Mouse (Mus musculus): Measurements from ENCODE around the gene Cacna1b. TPM values are rescaled to one million over a fixed set of nuclear protein-coding genes. Genes with fewer than 3 reads are reported as not detected.
A peak's percentile ranks its signal among the peaks of the same experiment; 100 is the strongest.

Gene Cacna1b
- polyA plus RNA-seq, 1 experiment from 2014 or later: 8.7 TPM

GRCm38 (mm10) chr2:24679012-24679651 lies 83.8 kb downstream of the Cacna1b start:
- H3K27ac ChIP-seq: no peak overlapping the region
- H3K4me2 ChIP-seq (replicated peaks): peak overlapping the region; percentile 42
- H3K27me3 ChIP-seq: no peaks in the 10 kb centered on the region
- no peaks in the 10 kb centered on the region for H3K9me3 ChIP-seq
- H3K4me3 ChIP-seq (replicated peaks): peak overlapping the region; percentile 8; the same call in 1 of the 2 replicates
- WGBS: 36% methylated on average over 50 of the region's 50 CpGs
- H3K4me1 ChIP-seq (replicated peaks): peaks cover 9% of the 10 kb centered on the region
- peaks cover 66% of the 10 kb centered on the region for H3K36me3 ChIP-seq
- no peak overlapping the region for H3K9ac ChIP-seq (replicated peaks)
- peak; percentile 68 for ATAC-seq

DNA sequence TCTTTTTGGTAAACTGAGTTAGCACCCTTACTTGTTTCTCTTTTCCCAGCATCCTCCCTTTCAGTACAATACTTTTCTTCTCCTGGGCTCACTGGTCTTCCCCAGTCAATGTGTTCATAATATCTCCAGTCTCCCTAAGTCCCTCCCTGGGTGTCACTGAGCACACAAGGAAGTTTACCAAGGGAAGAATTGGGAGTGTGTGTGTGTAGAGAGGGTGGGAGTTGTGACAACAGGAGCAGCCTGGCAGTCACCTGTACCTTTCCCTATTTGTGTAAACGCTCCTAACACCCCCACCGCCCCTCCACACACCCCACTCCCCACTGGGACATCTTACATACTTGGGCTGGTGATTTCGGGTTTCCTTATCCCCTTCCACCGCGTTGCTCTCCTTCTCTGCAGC lies 84.4 kb downstream of the Cacna1b start:
- 81% methylated on average over 5 of the region's 5 CpGs for WGBS
- no peaks in the 10 kb centered on the region for H3K27me3 ChIP-seq
- H3K9ac ChIP-seq (replicated peaks): no peak overlapping the region
- ATAC-seq: peak; percentile 5; the same call in 1 of the 2 replicates
- peaks cover 9% of the 10 kb centered on the region for H3K4me1 ChIP-seq (replicated peaks)
- no peaks in the 10 kb centered on the region for H3K9me3 ChIP-seq
- H3K4me3 ChIP-seq (replicated peaks): no peak overlapping the region
- no peak overlapping the region for H3K27ac ChIP-seq
- H3K4me2 ChIP-seq (replicated peaks): peak overlapping the region; percentile 42; the same call in 1 of the 2 replicates
- peaks cover 62% of the 10 kb centered on the region for H3K36me3 ChIP-seq

DNA sequence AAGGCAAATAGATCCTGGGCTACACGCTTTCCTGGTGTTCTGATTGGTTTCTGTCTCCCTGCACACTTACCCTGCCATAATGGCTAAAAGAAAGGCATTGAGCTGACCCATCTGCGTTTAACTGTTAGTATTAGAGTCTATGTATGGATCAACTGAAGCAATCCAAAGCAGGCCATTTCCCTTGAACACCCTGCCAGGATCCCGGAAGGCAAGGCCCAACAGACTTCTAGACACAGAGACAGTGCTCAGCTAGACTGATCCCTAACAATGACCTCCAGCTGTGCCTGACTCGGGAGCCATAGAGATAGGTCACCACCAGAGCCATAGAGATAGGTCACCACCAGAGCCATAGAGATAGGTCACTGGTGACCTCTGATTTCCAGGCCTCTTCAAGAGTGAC lies 84.8 kb downstream of the Cacna1b start:
- WGBS: 55% methylated on average over 4 of the region's 4 CpGs
- no peak for ATAC-seq
- Histone ChIP-seq H3K27me3 (no peaks in the 10 kb centered on the region), H3K9ac (replicated peaks) (no peak overlapping the region), H3K9me3 (no peaks in the 10 kb centered on the region), H3K4me3 (replicated peaks) (no peak overlapping the region), H3K4me2 (replicated peaks) (no peak overlapping the region), H3K4me1 (replicated peaks) (peaks cover 9% of the 10 kb centered on the region), H3K27ac (no peak overlapping the region), H3K36me3 (peaks cover 60% of the 10 kb centered on the region)

GRCm38 (mm10) chr2:24677629-24678028 lies 85.3 kb downstream of the Cacna1b start:
- H3K4me2 ChIP-seq (replicated peaks): no peak overlapping the region
- peaks cover 9% of the 10 kb centered on the region for H3K4me1 ChIP-seq (replicated peaks)
- 97% methylated on average over 3 of the region's 3 CpGs for WGBS
- no peaks in the 10 kb centered on the region for H3K27me3 ChIP-seq
- H3K36me3 ChIP-seq: peaks cover 55% of the 10 kb centered on the region
- H3K9ac ChIP-seq (replicated peaks): no peak overlapping the region
- H3K27ac ChIP-seq: no peak overlapping the region
- no peak overlapping the region for H3K4me3 ChIP-seq (replicated peaks)
- H3K9me3 ChIP-seq: no peaks in the 10 kb centered on the region
- ATAC-seq: no peak

GRCm38 (mm10) chr2:24674432-24675006 lies 88.4 kb downstream of the Cacna1b start:
- 86% methylated on average over 6 of the region's 6 CpGs for WGBS

DNA sequence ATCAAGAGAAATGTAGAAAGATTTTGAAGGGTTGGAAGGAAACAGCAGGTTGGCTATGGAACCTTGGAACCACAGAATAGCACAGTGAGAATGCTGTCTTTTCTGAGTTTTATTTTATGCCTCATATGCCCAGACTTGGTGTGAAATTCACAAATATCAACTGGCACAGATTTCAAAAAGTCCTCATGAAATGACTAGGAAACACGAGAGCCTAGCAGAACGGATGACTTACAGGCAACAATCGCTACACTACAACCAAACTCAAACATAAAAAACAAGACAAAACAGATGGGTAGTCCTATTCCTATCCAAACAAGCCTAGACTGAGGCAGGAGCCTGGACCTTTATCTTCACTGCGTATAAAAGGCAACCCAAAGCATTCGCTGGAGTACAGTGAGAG lies 94.4 kb downstream of the Cacna1b start:
- Histone ChIP-seq H3K36me3 (no peaks in the 10 kb centered on the region), H3K4me3 (replicated peaks) (no peak overlapping the region), H3K9ac (replicated peaks) (no peak overlapping the region), H3K4me2 (replicated peaks) (no peak overlapping the region), H3K27me3 (no peaks in the 10 kb centered on the region), H3K4me1 (replicated peaks) (peaks cover 15% of the 10 kb centered on the region), H3K27ac (no peak overlapping the region), H3K9me3 (no peaks in the 10 kb centered on the region)
- 91% methylated on average over 5 of the region's 5 CpGs for WGBS
- no peak for ATAC-seq

More at GRCm38 (mm10) chr2:24674432-24675006, 88.4 kb downstream of the Cacna1b start:
- Histone ChIP-seq H3K27me3 (no peaks in the 10 kb centered on the region), H3K4me3 (replicated peaks) (no peak overlapping the region), H3K27ac (no peak overlapping the region), H3K4me1 (replicated peaks) (peaks cover 7% of the 10 kb centered on the region), H3K36me3 (peaks cover 33% of the 10 kb centered on the region), H3K9ac (replicated peaks) (no peak overlapping the region), H3K9me3 (no peaks in the 10 kb centered on the region), H3K4me2 (replicated peaks) (no peak overlapping the region)
- ATAC-seq: no peak

DNA sequence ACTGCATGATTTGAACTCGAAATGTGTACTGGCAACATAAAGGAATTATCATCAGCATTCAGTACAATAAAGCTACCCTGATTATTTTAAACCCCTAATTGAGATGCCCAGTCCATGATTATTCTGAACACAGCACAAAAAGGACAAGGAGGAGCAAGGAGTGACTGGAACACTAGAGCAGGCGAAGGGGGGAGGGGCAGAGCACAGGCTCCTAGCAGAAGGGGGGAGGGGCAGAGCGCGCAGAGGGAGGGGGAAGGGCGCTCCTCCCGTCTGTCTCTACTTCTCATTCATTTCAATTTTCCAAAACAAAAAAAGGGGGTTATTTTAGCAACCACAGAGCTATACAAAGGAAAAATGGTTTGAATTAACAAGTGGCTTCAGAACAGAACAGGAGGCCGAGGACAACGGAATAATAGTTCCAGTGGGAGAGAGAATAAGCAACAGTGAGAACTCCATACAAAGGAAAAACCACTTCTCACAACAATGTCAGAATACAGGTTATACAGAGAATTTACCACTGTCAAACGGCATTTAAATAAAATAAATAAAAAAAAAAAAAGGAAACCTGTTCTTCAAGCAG lies 98.2 kb downstream of the Cacna1b start:
- Histone ChIP-seq H3K4me2 (replicated peaks) (peak overlapping the region; percentile 22; the same call in 1 of the 2 replicates), H3K4me1 (replicated peaks) (peaks cover 15% of the 10 kb centered on the region), H3K27ac (0 out of 2 replicates have a peak overlapping the region, but pooled peaks have one; percentile 20), H3K36me3 (peaks cover 4% of the 10 kb centered on the region), H3K27me3 (no peaks in the 10 kb centered on the region), H3K9me3 (no peaks in the 10 kb centered on the region), H3K4me3 (replicated peaks) (no peak overlapping the region), H3K9ac (replicated peaks) (no peak overlapping the region)
- WGBS: 11% methylated on average over 9 of the region's 9 CpGs
- ATAC-seq: peak; percentile 79

- no peak overlapping the region for H3K9ac ChIP-seq (replicated peaks)
- H3K4me3 ChIP-seq (replicated peaks): no peak overlapping the region
- no peaks in the 10 kb centered on the region for H3K9me3 ChIP-seq
- no peaks in the 10 kb centered on the region for H3K27me3 ChIP-seq
- 88% methylated on average over 6 of the region's 6 CpGs for WGBS
- no peak for ATAC-seq
- no peak overlapping the region for H3K27ac ChIP-seq
- H3K4me2 ChIP-seq (replicated peaks): no peak overlapping the region
- peaks cover 5% of the 10 kb centered on the region for H3K4me1 ChIP-seq (replicated peaks)
- peaks cover 53% of the 10 kb centered on the region for H3K36me3 ChIP-seq
Observed at GRCm38 (mm10) chr2:24659150-24659775, 103.7 kb downstream of the Cacna1b start.

DNA sequence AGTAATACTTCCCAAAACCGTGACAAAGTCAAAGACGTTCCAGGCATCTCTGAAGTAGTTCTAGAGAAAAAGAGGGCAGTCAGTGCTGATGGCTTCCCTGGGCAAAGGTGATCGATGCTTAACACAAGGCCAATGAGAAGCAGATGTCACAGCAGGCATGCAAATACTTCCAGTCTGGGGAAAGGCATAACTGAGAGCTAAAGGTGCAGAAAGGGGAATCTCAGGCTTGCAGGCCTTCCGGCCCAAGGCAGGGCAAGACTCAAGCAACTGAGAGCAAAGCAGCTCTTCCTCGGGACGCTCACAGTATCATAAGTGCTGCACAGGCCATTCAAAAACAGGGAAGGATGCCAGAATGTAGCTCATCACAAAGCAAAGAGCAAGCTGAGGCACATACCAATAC lies 114.4 kb downstream of the Cacna1b start:
- peaks cover 65% of the 10 kb centered on the region for H3K36me3 ChIP-seq

DNA sequence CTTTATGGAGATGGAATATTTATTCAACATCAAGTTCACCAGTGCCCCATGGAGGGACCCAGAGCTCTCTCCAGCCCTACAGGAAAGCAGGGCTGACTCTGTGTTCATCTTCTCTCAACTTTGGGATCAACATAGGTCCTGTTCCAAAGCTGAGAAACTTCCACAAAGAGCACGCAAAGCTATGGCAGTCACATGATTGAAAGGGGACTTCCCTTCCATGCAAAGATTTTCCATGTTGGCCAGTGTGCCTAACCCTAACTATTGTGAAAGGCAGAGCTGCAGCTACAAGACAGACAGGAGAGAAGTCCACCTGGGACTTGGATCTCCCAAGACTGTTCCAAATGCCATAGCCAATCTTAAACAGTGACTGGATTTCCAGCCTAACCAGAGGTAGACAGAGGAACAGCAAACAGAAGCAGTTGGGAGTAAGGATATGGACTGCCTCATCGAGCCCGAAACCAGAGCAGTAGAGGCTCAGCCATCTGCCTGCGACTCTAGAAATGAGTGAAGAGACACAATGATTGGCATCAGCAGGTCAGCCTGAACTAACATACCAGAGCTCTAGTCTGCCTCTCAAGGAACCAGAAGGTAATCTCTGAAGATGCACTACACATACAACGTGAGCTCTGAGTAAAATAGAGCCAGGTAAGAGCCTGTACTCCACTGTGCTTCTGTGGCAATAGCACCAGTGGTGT lies 116.4 kb downstream of the Cacna1b start:
- no peak overlapping the region for H3K9ac ChIP-seq (replicated peaks)
- peaks cover 56% of the 10 kb centered on the region for H3K36me3 ChIP-seq
- WGBS: 96% methylated on average over 5 of the region's 5 CpGs
- no peak overlapping the region for H3K4me3 ChIP-seq (replicated peaks)
- no peaks in the 10 kb centered on the region for H3K27me3 ChIP-seq
- no peak overlapping the region for H3K4me2 ChIP-seq (replicated peaks)
- no peaks in the 10 kb centered on the region for H3K9me3 ChIP-seq
- H3K27ac ChIP-seq: no peak overlapping the region
- no peak for ATAC-seq
- H3K4me1 ChIP-seq (replicated peaks): no peaks in the 10 kb centered on the region

More for the DNA sequence above, 114.4 kb downstream of the Cacna1b start:
- H3K27me3 ChIP-seq: no peaks in the 10 kb centered on the region
- no peak for ATAC-seq
- no peak overlapping the region for H3K4me3 ChIP-seq (replicated peaks)
- no peak overlapping the region for H3K27ac ChIP-seq
- 88% methylated on average over 6 of the region's 6 CpGs for WGBS
- no peaks in the 10 kb centered on the region for H3K4me1 ChIP-seq (replicated peaks)
- H3K9me3 ChIP-seq: no peaks in the 10 kb centered on the region
- H3K4me2 ChIP-seq (replicated peaks): no peak overlapping the region
- H3K9ac ChIP-seq (replicated peaks): no peak overlapping the region

DNA sequence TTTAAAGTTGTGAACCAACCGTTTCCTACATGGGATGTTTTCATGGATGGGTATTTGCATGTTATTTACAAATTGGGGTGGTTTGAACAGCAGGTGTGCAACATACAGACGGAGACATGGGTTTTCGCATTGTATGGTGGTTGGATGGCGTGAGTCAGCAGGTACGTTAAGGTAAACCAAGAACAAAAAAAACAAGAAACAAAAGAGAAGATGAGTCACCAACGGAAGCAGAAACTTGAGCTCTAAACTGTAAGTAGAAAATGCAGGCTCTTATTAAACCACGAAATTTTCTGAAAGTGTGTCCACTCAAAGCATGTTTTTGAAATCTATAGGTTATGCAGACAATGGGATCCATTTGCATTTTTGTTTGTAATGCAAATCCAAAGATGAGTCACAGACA lies 120.1 kb downstream of the Cacna1b start:
- ATAC-seq: no peak
- no peak overlapping the region for H3K27ac ChIP-seq
- H3K9ac ChIP-seq (replicated peaks): no peak overlapping the region
- H3K4me1 ChIP-seq (replicated peaks): peaks cover 12% of the 10 kb centered on the region
- H3K36me3 ChIP-seq: peaks cover 26% of the 10 kb centered on the region
- WGBS: 80% methylated on average over 7 of the region's 7 CpGs
- no peak overlapping the region for H3K4me2 ChIP-seq (replicated peaks)
- H3K27me3 ChIP-seq: no peaks in the 10 kb centered on the region
- no peak overlapping the region for H3K4me3 ChIP-seq (replicated peaks)
- H3K9me3 ChIP-seq: no peaks in the 10 kb centered on the region

Data from midbrain, embryonic 13.5 days (tissue).